ENCODE assay signal across 8 mouse cellular contexts in genomic region chr2:84519514-84520067, GRCm38 (mm10). TPM values are rescaled to one million over a fixed set of nuclear protein-coding genes. Genes with fewer than 3 reads are reported as not detected.
DNase-seq lines count a peak whose midpoint lies in the region; ATAC-seq and TF ChIP-seq lines count a peak whose summit lies in the region.
"Had no signal": no experiment of that assay in that cellular context is flagged by ENCODE, and none has a peak within 500 bp of the region (broad histone marks: within the 10 kb centered on the region; RNA-seq: fewer than 3 reads in every experiment).

No protein-coding gene starts in this region.

- no peaks in the 10 kb centered on the region for H3K36me3 ChIP-seq in kidney, adult 2 months (ENCODE audit: control insufficient read depth, insufficient read depth, low read length)
- H3K36me3 ChIP-seq in lung, embryonic 15.5 days = no peaks in the 10 kb centered on the region
- H3K36me3 ChIP-seq in forebrain, embryonic 15.5 days = no peaks in the 10 kb centered on the region
- H3K36me3 ChIP-seq: neural tube, embryonic 12.5 days had no signal

- peak overlapping the region; percentile 6; the same call in 1 of the 2 replicates for H3K27ac ChIP-seq in kidney, adult 2 months (ENCODE audit: insufficient read depth, low read depth, low read length)
- peak overlapping the region; percentile 95 for H3K27ac ChIP-seq in lung, embryonic 15.5 days
- no peak overlapping the region for H3K27ac ChIP-seq in forebrain, embryonic 15.5 days (replicated peaks)
- H3K27ac ChIP-seq: neural tube, embryonic 12.5 days had no signal

- peak; percentile 17 for DNase-seq in embryo, embryonic 10.5 days (ENCODE audit: low spot score)
- peak; percentile 83 for DNase-seq in fibroblast of lung, adult 2 months (ENCODE audit: low read depth)
- DNase-seq in kidney, adult 2 months = peak; percentile 29
- DNase-seq in layer of hippocampus, postnatal 25 days (ENCODE audit: extremely low spot score in 1 of 2, low spot score in 1 of 2) = no peak
- no peak for DNase-seq in left cerebral cortex, adult 18-20 months (ENCODE audit: low spot score in 2 of 2)

- WGBS in kidney, adult 2 months = 30% methylated on average over 12 of the region's 12 CpGs
- WGBS in lung, embryonic 15.5 days = 22% methylated on average over 12 of the region's 12 CpGs
- WGBS in forebrain, embryonic 15.5 days = 68% methylated on average over 12 of the region's 12 CpGs

- no peaks in the 10 kb centered on the region for H3K9me3 ChIP-seq in lung, embryonic 15.5 days
- no peaks in the 10 kb centered on the region for H3K9me3 ChIP-seq in forebrain, embryonic 15.5 days

- peak; percentile 92 for ATAC-seq in lung, embryonic 15.5 days (ENCODE audit: borderline replicate concordance, extremely low read depth, low FRiP score, low TSS enrichment)
- ATAC-seq in forebrain, embryonic 15.5 days (replicated peaks) = no peak

- no peak for TF ChIP-seq CTCF in kidney, adult 2 months (conservative IDR thresholded peaks at IDR 0.05; ENCODE audit: insufficient read depth, insufficient read length, low read depth, low read length)

- no peak for TF ChIP-seq POLR2A in kidney, adult 2 months (IDR thresholded peaks at IDR 0.05; ENCODE audit: low read depth, low read length)

- no peak overlapping the region for H3K4me3 ChIP-seq in kidney, adult 2 months (ENCODE audit: insufficient read depth, low read depth, low read length)
- H3K4me3 ChIP-seq in lung, embryonic 15.5 days = no peak overlapping the region
- no peak overlapping the region for H3K4me3 ChIP-seq in forebrain, embryonic 15.5 days
- H3K4me3 ChIP-seq: neural tube, embryonic 12.5 days had no signal

- no peaks in the 10 kb centered on the region for H3K4me1 ChIP-seq in kidney, adult 2 months (ENCODE audit: control insufficient read depth, insufficient read depth, low read length)
- H3K4me1 ChIP-seq in lung, embryonic 15.5 days = peaks cover 13% of the 10 kb centered on the region
- H3K4me1 ChIP-seq in forebrain, embryonic 15.5 days = no peaks in the 10 kb centered on the region
- H3K4me1 ChIP-seq: neural tube, embryonic 12.5 days had no signal

- peak overlapping the region; percentile 48 for H3K4me2 ChIP-seq in lung, embryonic 15.5 days
- no peak overlapping the region for H3K4me2 ChIP-seq in forebrain, embryonic 15.5 days (replicated peaks)
- H3K4me2 ChIP-seq: neural tube, embryonic 12.5 days had no signal

- H3K9ac ChIP-seq in lung, embryonic 15.5 days = no peak overlapping the region
- no peak overlapping the region for H3K9ac ChIP-seq in forebrain, embryonic 15.5 days (replicated peaks)
- H3K9ac ChIP-seq: neural tube, embryonic 12.5 days had no signal

- no peaks in the 10 kb centered on the region for H3K27me3 ChIP-seq in kidney, adult 2 months (replicated peaks; ENCODE audit: control insufficient read depth, insufficient read depth, low read length)
- H3K27me3 ChIP-seq in lung, embryonic 15.5 days = no peaks in the 10 kb centered on the region
- H3K27me3 ChIP-seq in forebrain, embryonic 15.5 days = no peaks in the 10 kb centered on the region
- H3K27me3 ChIP-seq: neural tube, embryonic 12.5 days had no signal

RNA-seq across cellular contexts. Expression of gene Tfpi, which starts 43.0 kb away (rescaled TPM):
- polyA plus RNA-seq in kidney, adult 2 months (2012; rRNA removed) = 4.4 and 6.9 TPM in 2 replicates
- 61.3 and 64.5 TPM in 2 replicates for polyA plus RNA-seq in lung, embryonic 15.5 days (2015; fragmentation: Nextera tagmentation; extraction: Ambion mirVana)
- 1 to 10 TPM; 3.1 to 3.3 TPM for total RNA-seq in layer of hippocampus, postnatal 25 days (2021)
- polyA plus RNA-seq in forebrain, embryonic 15.5 days (2015; fragmentation: Nextera tagmentation; extraction: Ambion mirVana) = 9.7 and 10.7 TPM in 2 replicates
- total RNA-seq in left cerebral cortex, adult 18-20 months (2021) = 1 to 10 TPM; 4.8 to 5.2 TPM

Comparison
In these comparisons a context has a peak if more than half of its experiments do, and no peak if none do; other contexts are left out.
1. DNase-seq: peak in embryo, embryonic 10.5 days (single experiment), fibroblast of lung, adult 2 months (single experiment) and kidney, adult 2 months (single experiment); none in layer of hippocampus, postnatal 25 days (0 of 2) and left cerebral cortex, adult 18-20 months (0 of 2).